Mouse (Mus musculus): ENCODE results near the gene Fmo9.

Gene Fmo9

DNA sequence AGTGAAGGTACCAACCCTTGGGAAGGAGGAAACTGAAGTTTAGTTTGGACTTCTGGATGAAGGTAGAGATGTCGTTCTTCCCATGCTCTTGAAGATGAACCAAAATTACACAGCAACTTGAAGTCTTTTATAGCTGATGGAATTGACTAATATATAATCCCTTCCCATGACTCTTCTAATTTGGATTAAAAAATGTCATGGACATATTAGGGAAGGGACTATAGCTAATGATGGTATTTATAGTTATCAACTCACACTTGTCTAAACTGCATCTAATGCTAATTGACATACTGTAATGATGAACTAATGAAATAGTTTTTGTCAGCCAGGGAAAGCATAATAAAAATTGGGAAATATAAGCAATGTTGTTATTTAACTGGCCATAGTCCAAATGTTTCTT, at the start of gene Fmo9:
Gene Fmo9 (minus strand): TSS at position 101 of the 400 bp plus-strand sequence.
- no peak for DNase-seq (ENCODE audit: low spot score)

DNA sequence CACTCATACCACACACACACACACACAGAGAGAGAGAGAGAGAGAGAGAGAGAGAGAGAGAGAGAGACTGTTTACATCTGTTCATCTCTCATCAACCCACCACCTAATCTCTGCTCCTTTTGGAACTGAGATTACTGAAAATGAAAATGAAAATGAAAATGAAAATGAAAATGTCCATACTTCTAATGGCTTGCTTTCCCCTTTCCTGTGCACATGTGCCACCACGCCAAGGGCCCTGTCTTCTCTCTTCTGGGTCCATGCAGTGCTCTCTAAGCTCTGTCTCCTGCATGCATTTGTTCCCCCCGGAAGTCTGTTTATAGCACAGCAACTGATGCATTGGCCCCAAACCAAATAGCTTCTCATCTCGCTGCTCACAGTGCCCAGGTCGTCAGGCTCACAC, 49.2 kb upstream of the Fmo9 start:
- DNase-seq (ENCODE audit: low spot score) = no peak

DNA sequence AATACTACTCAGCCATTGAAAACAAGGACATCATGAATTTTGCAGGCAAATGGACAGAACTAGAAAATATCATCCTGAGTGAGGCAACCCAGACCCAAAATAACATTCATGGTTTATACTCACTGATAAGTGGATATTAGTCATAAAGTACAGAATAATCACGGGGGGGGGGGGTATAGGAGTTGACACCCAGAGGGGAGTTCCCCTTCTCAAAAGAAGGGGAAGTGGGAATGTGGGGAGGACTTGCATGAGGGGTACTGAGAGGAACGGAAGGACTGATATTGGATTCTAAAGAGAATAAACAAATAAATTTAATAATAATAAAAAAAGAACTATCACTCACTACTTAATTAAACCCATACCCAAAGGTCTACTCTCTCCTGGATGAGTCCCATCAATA, 48.6 kb upstream of the Fmo9 start:
- no peak for DNase-seq (ENCODE audit: low spot score)

DNA sequence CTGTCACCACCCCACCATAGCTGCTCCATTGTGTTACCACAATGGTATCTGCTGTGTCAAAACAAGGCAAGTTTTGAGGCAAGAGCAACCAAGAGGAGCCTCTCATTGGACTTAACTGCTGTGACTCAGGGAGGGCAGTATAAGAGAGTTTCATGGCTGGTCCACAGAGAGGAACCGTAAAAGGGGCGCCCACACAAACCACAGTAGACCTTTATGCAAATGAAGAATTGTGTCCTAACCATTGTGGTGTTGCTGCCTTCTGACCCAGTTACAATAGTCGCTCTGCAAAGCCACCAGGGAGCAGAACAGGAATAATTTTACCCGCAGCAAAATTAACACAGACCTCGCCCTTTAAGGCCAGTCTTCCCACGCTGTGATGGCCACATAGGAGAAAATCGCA, 29.2 kb upstream of the Fmo9 start:
- no peak for DNase-seq (ENCODE audit: low spot score)

DNA sequence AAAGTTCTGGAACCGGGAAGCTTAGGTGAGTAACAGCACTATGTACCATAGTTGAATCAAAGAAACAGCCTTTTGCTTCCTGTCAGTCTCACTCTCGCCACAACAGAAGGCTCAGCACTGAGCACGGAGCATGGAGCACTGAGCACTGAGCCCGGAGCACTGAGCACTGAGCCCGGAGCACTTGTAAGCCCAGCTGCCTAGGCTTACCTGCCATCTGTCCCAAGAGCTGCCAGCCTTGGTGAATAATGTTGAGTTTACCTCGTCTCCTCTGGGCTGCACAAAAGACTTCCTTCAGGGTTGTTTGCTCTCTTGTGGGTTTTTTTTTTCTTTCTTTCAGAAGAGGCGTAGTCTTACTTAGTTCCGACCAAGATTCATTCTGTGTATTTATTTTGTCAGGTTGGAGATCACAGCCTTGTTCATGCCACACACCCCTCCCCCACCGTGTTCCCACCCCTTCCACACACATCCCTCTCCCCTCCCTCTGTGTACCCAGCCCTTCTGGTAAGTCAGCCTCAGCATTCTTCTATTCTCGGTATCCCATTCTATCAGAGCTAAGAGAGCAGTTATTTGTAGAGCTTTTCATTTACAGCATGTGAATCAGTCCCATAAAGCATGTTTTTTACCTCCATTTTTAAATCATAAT, 20.7 kb upstream of the Fmo9 start:
- DNase-seq (ENCODE audit: low spot score) = no peak

DNA sequence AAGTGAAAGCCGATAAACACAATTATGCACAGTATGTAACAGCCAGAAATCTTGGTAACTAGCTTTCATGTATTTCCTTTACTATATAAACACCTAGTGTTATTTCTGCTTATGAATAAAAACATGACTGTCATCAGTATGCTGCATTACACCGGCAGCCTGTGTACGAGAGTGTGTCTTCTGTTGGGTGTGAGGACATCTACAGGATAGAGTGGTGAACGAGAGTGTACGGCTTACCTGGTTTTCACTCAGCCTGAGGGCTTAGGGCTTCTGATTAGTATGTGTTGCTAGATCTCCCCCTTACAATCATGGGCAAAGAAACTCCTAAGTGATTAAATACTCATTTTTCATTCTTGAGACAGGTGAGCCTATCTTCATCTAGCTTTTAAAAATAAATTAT, 12.4 kb downstream of the Fmo9 start:
- no peak for DNase-seq (ENCODE audit: low spot score)

DNA sequence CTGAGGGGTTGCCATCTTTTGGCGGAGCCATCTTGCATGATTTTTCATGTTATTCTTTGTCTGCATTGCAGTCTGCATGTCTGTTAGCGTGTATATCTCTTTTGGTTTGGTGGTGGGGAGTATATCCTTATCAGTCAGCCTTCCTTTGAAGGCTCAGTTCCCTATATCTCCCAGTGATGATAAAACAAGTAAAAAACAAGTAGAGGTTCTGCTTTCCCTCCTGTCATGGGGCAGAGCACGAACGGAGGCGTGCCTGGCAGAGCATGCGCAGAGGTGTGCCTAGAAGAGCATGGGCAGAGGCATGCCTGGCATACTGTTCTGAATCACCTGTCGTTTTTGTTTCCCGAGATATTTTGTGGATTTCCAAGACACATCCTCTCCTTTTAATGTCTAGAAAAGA, 20.8 kb downstream of the Fmo9 start:
- no peak for DNase-seq (ENCODE audit: low spot score)

DNA sequence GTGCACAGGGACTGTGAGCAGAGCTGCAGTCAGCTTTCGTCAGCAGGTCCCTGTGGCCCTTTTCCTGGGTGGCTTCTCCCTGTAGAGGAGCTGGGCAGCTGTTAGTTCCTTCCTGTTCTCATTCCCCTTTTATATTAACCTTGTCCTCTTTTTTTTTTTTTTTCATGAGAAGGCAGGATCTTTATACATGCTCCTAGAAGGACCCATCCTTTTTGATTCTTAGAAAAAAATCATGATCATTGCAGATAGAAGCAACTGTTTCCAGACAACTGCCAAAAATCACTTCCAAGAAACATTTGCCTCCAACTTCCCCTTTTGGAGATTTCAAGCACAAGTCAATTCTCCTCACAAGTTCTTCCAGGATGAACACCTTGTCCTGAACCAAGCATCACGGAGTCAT, 34.1 kb downstream of the Fmo9 start, which contains the start of gene Gm4847:
Gene Gm4847 (minus strand): TSS at position 101 of the 400 bp plus-strand sequence.
- DNase-seq (ENCODE audit: low spot score) = no peak

Measured in testis, postnatal 10 days (tissue).